Mouse (Mus musculus) neural tube, embryonic 14.5 days (tissue): ENCODE data around the gene Klrb1c. TPM values are rescaled to one million over a fixed set of nuclear protein-coding genes. Genes with fewer than 3 reads are reported as not detected.
"Not testable (repeated sequence)": the region's sequence is repeated elsewhere in the genome, so short reads cannot be mapped to it uniquely, and the experiment has no call there.

Experiments
- ATAC-seq: fragments of 200-750 bp; cut with Nextera tagmentation; 2 replicates; pipeline ENCODE4 v1.8.0; 2017; ENCODE audit warnings: low read depth, mild to moderate bottlenecking, moderate TSS enrichment, moderate library complexity
- H3K27ac ChIP-seq: fragments of 300-500 bp; sonication (generic); 2 replicates; pipeline ENCODE4 v1.5.1; 2014; ENCODE audit warnings: low read depth, mild to moderate bottlenecking, control low read depth, low read length, moderate library complexity, mixed read lengths
- H3K27me3 ChIP-seq: fragments of 300-500 bp; sonication (generic); 2 replicates; pipeline ENCODE4 v1.6.1; 2014; ENCODE audit warnings: low read length; ENCODE audit not compliant: control insufficient read depth, insufficient read depth
- H3K36me3 ChIP-seq: fragments of 300-500 bp; sonication (generic); 2 replicates; pipeline ENCODE4 v1.6.1; 2014; ENCODE audit warnings: low read length, mixed read lengths; ENCODE audit not compliant: control insufficient read depth, insufficient read depth
- H3K4me1 ChIP-seq: fragments of 300-500 bp; sonication (generic); 2 replicates; pipeline ENCODE4 v1.6.1; 2014; ENCODE audit warnings: low read length; ENCODE audit not compliant: control insufficient read depth, insufficient read depth
- H3K4me2 ChIP-seq: fragments of 300-500 bp; sonication (generic); 2 replicates; pipeline ENCODE4 v1.6.1; 2014; ENCODE audit warnings: mild to moderate bottlenecking, low read depth, low read length, control low read depth
- H3K4me3 ChIP-seq: fragments of 300-500 bp; sonication (generic); 2 replicates; pipeline ENCODE4 v1.5.1; 2014; ENCODE audit warnings: low read depth, low read length, control low read depth, mixed read lengths
- H3K9ac ChIP-seq: fragments of 300-500 bp; sonication (generic); replicated peaks from 2 replicates; pipeline ENCODE4 v1.6.1; 2014; ENCODE audit warnings: low read depth, mild to moderate bottlenecking, control low read depth, low read length, mixed read lengths
- H3K9me3 ChIP-seq: fragments of 300-500 bp; sonication (generic); 2 replicates; pipeline ENCODE4 v1.6.1; 2016; ENCODE audit warnings: low read length; ENCODE audit not compliant: control insufficient read depth
- WGBS: fragments of 180-500 bp; shearing (Covaris S2); extraction: QIAGEN DNeasy Blood & Tissue Kit; methylation state at CpG from one replicate; pipeline ENCODE4 v1.1.7; 2014; 5-methylcytosine and 5-hydroxymethylcytosine counted together
- polyA plus RNA-seq: library from polyadenylated mRNA; unstranded; fragments of >200 nt; fragmentation: Nextera tagmentation; extraction: Ambion mirVana; gene quantifications from 2 replicates; pipeline ENCODE4 v1.2.1, GENCODE M21; 2014

The Klrb1c gene
- polyA plus RNA-seq, 1 experiment from 2014 or later = not detected

GRCm38 (mm10) chr6:128747006-128747405 lies 42.0 kb downstream of the Klrb1c start:
- H3K36me3 ChIP-seq, ATAC-seq, H3K9ac ChIP-seq, H3K4me3 ChIP-seq, H3K27ac ChIP-seq, H3K27me3 ChIP-seq, H3K9me3 ChIP-seq, H3K4me1 ChIP-seq, H3K4me2 ChIP-seq: not testable (repeated sequence)
- 81% methylated on average over 6 of the region's 6 CpGs for WGBS

DNA sequence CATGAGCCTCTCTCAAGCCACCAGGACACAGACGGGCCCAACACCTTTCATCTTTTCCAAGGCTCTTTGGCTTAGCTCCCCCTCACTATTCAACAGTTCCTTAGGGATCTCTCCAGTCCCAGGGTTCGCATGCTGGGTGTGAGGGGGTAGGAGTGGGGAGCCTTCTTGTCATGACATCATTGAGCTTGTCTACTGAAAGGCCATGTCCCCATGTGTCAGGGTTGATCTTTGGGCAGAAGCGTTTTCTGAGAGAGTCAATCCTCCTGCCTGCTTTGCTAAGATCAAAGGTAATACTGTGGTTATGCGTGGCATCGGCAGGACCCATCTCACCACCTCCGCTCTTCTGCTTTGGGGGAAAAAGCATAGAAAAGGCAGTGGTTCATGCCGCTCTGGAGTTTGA lies 51.6 kb downstream of the Klrb1c start:
- Histone ChIP-seq H3K4me3 (no peak overlapping the region), H3K4me1 (no peaks in the 10 kb centered on the region), H3K27me3 (no peaks in the 10 kb centered on the region), H3K27ac (no peak overlapping the region), H3K36me3 (no peaks in the 10 kb centered on the region), H3K9ac (no peak overlapping the region), H3K4me2 (no peak overlapping the region), H3K9me3 (no peaks in the 10 kb centered on the region)
- ATAC-seq = no peak
- WGBS = 88% methylated on average over 7 of the region's 7 CpGs

- Histone ChIP-seq H3K27ac (no peak overlapping the region), H3K4me1 (no peaks in the 10 kb centered on the region)
- no peak for ATAC-seq
These were observed 52.9 kb downstream of the Klrb1c start for GRCm38 (mm10) chr6:128736100-128736499.

GRCm38 (mm10) chr6:128734896-128735295 lies 54.1 kb downstream of the Klrb1c start:
- Histone ChIP-seq H3K27me3 (no peaks in the 10 kb centered on the region), H3K9me3 (no peaks in the 10 kb centered on the region), H3K4me1 (no peaks in the 10 kb centered on the region), H3K9ac (no peak overlapping the region), H3K4me2 (no peak overlapping the region), H3K36me3 (no peaks in the 10 kb centered on the region), H3K4me3 (no peak overlapping the region), H3K27ac (no peak overlapping the region)
- ATAC-seq = no peak

More at GRCm38 (mm10) chr6:128736100-128736499, 52.9 kb downstream of the Klrb1c start:
- no peak overlapping the region for H3K9ac ChIP-seq
- no peaks in the 10 kb centered on the region for H3K36me3 ChIP-seq
- H3K4me2 ChIP-seq = no peak overlapping the region
- H3K4me3 ChIP-seq = no peak overlapping the region
- no peaks in the 10 kb centered on the region for H3K9me3 ChIP-seq
- no peaks in the 10 kb centered on the region for H3K27me3 ChIP-seq

DNA sequence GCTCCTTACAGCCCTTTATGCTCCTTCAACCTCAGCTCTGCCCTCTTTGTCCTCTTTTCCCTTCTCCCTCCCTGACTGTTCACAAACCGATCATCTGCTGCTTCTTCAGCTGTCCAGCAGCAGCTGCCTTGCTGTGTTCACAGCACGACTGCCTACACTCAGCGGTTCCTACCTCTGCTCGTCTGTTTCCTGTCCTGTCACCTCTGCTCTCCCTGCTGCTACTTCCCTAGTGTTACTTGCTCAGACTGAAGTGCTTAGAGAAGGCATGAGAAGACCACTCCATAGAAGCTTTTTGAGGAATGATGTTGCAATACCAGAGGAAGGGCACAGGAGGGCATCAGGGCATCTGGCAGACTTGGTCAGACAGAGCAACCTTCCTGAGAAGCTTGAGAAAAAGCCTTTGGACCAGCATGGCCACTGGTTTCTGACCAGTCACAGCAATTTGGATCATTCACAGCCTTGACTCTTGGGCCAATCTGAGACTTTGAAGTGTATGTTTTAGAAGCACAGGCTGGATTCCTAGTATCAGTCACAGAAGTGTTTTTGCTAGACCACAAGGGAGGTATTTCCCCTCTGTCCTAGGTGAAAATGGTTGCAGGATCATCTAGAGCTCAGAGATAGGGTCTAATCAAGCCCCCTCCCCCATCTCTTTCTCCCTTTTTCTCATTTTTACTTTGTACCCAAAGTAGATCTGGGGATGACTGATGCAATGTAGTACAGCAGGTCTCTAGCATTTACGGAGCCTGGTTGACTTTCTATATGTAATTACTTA lies 54.9 kb downstream of the Klrb1c start:
- Histone ChIP-seq H3K4me2 (no peak overlapping the region), H3K4me1 (no peaks in the 10 kb centered on the region), H3K27ac (no peak overlapping the region), H3K36me3 (no peaks in the 10 kb centered on the region), H3K9me3 (no peaks in the 10 kb centered on the region), H3K4me3 (no peak overlapping the region), H3K27me3 (no peaks in the 10 kb centered on the region), H3K9ac (no peak overlapping the region)
- WGBS = 76% methylated on average over 5 of the region's 5 CpGs
- ATAC-seq = no peak

- H3K4me2 ChIP-seq = no peak overlapping the region
- H3K36me3 ChIP-seq = no peaks in the 10 kb centered on the region
- H3K27me3 ChIP-seq = no peaks in the 10 kb centered on the region
- H3K9ac ChIP-seq = no peak overlapping the region
- H3K9me3 ChIP-seq = no peaks in the 10 kb centered on the region
- no peak overlapping the region for H3K4me3 ChIP-seq
- no peak for ATAC-seq
- H3K27ac ChIP-seq = no peak overlapping the region
- no peaks in the 10 kb centered on the region for H3K4me1 ChIP-seq
- 93% methylated on average over 3 of the region's 3 CpGs for WGBS
These were observed 57.0 kb downstream of the Klrb1c start for GRCm38 (mm10) chr6:128732032-128732431.

Other genes starting within 250 kb of the Klrb1c start
- 3.7 and 4.5 TPM in 2 replicates for gene A2ml1, start 207.6 kb downstream of the Klrb1c start, polyA plus RNA-seq
- not detected in 2 replicates for gene Klrb1a, start 165.7 kb downstream of the Klrb1c start, polyA plus RNA-seq
- not detected in 2 replicates for gene Clec2h, start 126.8 kb downstream of the Klrb1c start, polyA plus RNA-seq
- 0.35 and 0.48 TPM in 2 replicates for gene Klrb1, start 66.2 kb downstream of the Klrb1c start, polyA plus RNA-seq
- gene Gm44511, start 37.1 kb upstream of the Klrb1c start, polyA plus RNA-seq = not detected in 2 replicates
- gene Klrb1b, start 37.1 kb upstream of the Klrb1c start, polyA plus RNA-seq = not detected in 2 replicates
- gene Clec2i, start 98.4 kb upstream of the Klrb1c start, polyA plus RNA-seq = not detected in 2 replicates
- gene BC035044, start 101.9 kb upstream of the Klrb1c start, polyA plus RNA-seq = 0.50 TPM in 2 replicates
- gene Clec2g, start 145.2 kb upstream of the Klrb1c start, polyA plus RNA-seq = not detected in 2 replicates